Mouse (Mus musculus): ENCODE measurements at regions not wholly inside any gene's neighbourhood (a gene's known extent, or its start where the extent isn't known, plus 50 kb on each side); places are given as distances from the start of the nearest gene placed in this dataset.

DNA sequence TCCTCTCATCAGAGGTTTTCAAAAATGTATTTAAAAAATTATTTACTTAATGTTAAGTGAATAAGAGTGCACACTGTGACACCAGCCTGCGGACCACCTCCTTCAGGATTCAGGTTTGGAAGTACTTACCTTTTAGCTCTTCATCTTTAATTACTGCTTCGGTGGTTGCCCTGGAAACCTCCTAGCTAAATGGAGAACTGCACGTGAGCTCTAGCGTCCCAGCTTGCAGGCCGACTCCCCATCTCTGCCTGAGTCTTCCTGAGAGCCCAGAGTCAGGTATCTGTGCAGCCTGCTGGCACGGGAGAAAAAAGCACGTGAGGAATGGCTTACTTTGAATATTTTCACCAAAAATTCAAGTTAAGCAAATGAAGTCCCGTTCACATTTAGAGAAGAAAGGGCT is 207.5 kb upstream of the Klf14 start:
- DNase-seq, result no peak

DNA sequence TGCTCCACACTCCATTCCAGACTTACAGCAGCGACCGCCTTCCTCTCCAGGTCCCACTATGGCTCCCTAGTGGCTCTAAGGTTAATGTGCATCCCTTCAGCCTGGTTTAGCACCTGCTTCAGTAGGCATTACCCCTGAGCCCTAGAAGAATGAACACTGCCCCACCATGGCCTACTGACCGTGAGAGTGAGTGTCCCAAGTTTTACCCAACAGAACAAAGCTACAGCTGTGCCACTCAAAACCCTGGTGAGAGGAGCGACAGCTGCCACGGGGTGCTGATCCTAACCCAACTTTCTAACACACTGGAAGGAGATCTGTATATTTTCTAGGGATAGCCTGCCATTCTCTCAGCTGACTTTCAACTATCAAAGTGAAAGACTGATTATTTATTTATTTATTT is 208.9 kb upstream of the Klf14 start:
- no peak for DNase-seq

DNA sequence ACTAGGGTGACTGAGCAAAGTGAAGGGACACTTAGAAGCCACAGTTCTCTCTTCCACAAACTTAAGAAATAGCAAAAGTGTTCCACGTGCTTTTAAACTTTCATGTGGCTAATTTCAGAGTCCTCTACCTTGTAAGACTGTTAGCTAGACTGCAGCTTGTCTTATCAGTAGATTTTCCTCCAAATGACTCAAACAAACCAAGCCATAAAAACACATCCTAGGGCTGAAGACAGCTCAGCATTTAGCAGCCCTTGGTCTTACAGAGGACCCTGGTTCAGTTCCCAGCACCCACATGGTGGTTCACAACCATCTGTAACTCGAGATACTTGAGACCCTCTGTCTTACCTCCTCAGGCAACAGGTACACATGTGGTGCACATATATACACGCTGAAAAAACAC is 209.9 kb upstream of the Klf14 start:
- no peak for DNase-seq

DNA sequence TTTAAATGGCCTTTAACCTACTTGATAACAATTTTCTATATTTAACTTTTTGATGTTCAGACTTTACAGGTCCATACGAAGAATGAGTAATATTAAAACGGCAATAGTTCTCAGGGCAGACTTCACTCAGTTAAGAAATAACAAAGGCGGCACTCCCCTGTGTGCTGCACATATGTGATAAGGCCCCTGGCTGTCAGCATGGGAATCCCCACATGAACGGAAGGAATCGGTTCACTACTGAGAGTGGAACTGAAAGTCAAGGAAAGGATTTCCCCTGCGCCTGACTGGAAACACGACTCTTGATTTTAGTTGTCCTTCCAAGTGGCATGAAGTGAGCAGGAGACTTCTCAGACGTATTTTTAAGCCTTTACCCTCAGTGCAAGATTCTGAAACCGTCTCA is 210.5 kb upstream of the Klf14 start:
- DNase-seq, result no peak

DNA sequence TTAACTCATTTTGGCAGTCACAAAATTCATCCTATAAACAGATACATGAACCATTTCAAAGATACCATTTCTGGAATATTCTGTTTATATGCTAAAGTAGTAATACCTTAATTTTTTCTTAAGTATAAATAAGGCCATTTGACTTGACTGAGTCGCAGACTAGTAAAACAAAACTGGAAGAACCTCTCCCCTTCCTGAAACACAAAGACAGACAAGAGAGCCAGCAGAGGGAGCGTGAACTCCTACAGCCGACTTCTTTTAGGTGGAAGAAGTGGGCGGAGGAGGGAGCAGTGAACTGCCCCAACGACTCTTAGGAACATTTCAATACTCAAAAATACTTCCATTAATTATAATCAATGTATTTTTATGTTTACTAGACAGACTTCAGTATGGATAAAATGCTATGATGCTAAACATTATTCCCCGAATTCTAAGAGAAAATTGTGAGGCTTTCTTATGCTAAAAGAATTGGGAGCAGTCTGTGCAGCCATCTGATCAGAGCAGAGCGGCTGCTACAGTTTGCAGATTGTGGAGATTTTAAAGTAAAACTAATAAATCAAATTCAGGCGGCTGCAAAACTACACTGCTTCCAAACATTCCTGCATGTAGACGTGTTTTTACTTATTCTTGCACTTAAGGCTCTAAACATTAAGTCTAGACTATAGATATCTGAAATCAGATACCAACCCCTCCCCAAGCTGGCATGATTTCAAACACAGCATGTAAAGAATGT is 211.2 kb upstream of the Klf14 start:
- no peak for DNase-seq

DNA sequence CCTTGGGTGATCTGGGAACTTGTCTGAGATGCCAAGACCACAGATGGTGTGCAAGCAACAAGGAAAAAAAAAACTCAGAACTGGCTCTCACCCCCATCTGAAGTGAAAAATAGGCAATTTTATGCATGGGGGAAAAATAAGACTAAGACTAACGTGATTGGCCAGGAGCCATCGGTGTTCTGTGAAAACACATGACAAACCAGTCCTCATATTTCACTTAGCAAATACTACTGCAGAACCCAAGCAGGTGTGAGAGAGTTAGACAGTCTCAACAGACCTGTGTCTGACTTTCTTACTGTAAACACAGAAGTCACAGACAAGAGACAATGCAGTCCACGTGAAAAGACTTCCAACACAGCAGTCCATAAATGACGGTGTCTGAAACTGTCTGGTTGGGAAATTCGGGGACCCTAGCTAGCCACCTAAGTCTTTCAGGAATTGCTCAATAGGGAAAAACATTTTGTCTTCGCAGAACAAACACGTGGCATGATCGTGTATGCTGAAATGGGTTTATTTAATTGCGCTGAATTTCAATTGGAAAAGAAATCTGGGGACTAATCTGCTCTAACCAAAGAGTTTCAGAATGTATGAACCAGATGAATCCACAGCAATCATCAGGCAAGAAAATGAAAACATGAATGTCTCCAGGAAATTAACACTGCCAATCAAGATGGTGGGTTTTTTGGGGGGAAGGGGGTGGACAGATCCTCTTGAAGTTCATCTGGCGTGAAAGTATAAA is 213.1 kb upstream of the Klf14 start:
- DNase-seq, result no peak

DNA sequence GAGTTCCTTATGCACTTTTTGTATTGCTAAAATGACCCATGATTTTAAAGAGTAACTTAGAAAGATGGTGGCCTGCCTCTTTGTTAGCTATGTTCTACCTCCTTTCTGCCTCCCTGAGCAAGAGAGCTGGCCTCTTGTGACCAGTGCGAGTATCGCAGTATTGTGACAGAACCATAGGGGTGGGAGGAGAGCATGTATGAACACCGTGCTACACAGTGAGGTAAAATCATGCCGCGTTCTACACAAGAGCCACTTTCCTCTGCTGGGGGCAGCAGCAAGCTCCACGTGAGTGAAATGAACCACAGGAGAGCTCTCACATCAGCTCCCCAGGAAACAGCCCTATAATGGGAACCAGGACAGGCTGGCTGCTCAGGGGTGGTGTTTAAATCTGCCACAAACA is 216.9 kb upstream of the Klf14 start:
- no peak for DNase-seq

DNA sequence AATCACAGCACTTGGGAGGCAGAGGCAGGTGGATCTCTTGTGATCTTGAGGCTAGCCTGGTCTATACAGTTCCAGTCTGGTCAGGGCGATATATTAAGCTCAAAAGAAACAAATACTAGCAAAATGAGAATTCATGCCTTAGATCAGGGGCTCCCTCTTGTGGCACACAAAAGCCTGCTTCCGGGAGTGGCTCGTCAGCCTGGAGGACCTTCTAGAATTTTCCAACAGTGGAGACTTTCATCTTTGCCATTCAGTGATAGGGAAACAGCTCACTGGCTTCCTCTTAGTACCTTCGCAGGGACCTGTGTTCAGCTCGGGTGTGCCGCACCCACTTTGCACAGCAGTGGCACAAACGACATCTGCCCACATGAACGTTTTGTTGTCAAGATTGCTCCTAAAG is 217.5 kb upstream of the Klf14 start:
- DNase-seq, result no peak

DNA sequence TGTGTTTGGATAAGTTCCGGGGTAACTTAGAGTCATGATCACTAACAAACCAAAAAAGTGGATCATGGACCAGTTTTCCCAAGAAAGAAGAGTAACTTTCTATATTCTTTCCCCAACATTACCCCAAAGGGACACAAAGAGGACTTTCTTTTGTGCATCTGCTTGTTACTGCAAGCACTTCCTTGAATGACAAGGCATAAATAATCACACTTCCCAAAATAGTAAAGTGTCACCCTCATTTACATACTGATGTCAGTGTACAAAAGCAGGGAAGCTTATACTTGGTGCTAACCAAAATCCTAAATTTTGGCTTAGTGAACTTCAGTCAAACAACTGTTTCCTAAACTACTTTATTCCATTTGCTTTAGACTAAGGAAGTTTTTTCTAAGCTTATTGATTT is 218.0 kb upstream of the Klf14 start:
- no peak for DNase-seq

DNA sequence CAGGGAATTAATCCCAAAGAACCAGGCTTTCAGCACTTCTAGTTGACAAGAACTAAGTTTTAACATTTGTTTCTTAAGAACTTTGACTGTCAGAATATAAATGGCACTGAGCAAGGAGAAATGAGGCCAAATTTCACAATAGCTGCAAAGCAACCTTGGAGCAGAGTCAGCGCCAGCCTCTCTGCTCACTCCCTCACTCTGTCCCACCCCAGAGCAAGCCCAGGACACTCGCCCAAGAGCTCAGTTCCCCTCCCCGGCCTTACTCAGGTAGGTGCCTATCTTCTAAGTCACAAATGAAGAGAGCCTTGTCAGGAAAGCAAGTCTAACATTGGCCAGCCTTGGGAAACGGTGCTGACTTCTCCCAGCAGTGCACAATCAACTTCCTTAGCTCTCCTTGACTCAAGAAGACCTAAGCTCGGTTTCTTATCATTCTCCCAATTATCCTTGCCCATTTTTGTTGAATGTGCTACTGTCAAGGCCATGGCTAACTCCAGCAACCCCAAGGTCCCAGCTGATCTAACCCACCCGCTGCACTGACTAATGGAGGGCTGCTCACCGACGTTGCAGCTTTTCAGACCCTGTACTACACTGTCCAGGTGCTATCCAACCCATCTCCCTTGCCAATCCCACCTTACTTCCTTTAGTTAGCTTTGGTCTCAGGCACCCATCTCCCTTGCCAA is 219.5 kb upstream of the Klf14 start:
- no peak for DNase-seq

DNA sequence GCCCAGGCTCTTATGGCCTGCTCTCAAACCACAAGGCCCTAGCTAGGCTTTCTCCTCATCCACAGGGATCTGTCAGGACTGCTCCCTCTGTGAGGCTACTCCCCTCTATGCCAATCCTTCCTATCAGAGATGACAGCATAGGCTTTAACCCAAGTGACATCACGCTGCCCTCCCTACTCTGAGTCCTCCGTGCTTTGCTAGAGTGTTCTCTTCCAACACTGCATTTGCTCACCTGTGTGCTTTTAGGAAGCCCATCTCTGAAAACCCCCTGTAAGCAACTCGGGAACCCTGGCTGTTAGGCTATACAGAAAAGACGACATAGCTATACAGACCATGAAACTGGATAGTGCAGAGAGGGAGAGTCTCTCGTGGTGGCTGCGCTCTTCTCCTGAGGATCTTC is 216.3 kb upstream of the Mkln1 start:
- no peak for DNase-seq

DNA sequence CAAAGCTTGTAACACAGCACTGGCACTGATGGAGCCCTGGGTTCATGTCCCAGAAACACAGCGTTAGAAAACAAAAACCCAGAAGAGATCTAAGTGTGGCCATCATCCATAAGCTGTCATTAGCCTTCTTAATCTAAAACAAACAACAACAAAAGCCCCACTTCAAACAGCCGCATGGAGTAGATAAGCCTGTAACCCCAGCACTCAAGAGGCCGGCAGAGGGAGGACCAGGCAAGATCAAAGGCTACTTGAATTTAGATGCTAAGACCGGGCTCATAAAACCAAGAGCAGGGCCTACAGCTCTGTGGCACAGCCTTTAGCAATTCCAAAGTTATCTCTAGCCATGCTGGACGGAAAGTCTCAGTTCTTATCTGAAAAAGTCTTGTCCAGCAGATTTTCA is 215.4 kb upstream of the Mkln1 start:
- DNase-seq, result no peak

DNA sequence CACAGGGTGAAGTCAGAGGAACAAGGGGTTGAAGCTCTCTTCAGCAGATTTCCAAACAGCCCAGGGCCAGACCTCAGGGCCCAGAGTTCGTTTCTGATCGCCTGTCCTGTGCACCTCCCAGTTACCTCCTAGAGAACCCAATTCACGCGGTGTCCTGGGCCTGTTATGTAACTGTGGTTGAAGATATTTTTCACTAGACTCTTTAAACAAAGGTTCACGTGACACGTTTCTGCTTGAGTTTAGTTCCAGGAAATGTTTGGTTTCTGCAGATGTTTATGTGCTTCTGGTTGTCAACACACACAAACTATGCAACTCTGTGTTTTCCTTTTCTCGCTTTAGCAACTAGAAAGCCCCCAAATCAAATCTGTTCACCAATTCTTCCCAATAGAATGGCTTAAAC is 214.0 kb upstream of the Mkln1 start:
- DNase-seq, result no peak

DNA sequence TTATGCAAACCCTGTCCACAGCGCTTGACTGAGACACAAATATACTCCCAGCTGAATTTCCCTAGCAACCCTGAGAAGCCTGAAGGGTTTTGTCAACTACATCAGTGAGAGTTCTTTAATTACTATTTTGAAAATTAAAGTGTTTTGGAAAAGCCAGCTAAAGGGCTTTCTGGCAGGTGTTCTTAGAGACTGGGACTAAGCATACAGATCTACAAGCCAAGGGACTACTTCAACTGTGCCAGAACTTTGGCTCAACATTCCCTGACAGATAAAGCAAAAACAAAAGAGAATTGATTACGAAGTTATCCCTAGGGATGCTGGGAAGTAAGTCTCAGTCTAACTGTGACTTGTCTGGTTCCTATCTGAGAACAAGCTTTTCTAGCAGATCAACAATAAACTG is 213.4 kb upstream of the Mkln1 start:
- DNase-seq, result no peak

DNA sequence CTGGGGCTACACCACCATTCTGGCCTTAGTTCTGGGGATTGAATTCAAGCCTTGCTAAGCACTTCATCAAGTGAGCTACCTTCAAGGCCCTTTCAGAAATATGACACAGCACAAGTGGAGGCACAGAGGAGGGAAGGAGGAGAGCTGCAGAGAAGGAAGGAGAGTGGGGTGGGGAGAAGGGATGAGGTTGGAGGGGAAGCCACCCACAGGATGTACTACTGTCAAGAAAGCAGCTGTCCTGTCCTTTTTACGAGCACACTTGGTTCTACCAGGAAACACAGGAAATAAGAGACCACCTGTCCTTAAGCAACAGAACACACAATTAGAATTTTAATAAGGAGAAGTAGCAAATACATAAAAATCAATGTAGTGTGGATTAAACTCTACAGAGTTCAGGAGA is 210.5 kb upstream of the Mkln1 start:
- DNase-seq, result no peak

DNA sequence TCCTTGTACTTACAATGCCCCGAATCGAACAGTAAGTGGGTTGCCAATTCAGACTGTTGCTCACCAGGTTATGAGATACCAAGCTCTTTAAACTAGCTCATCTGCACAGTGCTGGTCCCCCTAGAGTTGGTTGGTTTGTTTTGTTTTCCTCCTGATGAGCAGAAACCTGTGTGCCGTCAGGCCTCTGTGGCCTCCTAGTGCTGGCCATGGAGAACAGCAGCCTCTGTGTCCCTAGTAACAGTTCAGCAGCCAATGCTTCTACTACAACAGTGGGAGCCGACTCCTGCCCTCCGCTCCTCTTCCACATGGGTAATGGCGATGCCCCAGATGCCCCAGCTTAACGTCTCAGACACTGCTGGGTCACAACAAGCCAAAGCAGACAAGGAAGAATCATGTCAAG is 209.5 kb upstream of the Mkln1 start:
- peak in 1 of 2 experiments; percentile 16 for DNase-seq

DNA sequence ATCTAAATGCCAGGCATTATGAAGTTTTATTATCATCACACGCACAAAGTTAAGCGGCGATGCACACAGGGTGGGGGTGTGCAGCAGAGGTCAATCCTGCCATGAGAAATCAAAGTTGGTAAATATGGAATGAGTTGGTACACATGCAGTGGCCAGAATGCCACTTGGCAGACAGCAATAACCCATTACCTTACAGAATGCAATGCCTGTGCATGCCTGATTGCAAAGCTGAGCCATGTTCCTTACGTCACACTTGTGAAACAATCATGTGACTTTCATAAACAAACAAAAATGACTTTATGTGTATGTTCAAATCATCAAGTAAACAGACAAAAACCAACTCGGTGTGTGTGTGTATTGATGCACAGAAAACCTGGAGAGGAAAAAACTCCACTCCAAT is 208.5 kb upstream of the Mkln1 start:
- DNase-seq, result no peak

DNA sequence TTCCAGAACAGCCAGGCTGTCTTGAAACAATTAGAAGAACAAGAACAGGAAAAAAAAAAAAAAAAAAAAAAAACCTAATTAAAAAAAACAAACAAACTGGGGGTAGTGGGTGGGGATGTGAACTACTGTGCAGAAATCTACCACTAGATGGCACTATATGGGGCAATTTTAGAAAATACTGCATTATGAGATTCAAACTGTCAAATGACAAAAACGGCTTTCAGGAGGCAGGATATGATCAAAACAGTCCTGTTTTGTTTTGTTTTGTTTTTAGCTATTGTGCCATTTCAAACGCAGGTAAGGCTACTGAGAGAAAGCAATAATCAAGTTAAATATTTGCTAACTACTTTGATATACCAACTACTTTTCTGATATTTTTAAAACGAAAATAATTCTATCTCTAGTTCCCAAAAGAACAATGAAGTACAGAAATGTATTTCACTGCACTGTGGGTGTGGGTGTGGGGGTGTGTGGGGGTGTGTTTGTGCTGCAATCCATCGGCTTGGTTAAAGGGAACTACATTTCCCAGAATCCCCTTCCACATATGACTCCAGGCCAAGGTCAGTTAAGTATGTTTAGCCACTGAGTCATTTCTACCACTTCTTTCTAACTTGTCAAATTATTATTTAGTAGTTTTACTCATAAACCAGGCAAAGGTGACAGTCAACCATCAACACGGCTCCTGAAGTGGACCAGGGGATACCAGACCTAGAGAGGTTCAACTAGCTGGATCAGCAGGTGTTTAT is 207.7 kb upstream of the Mkln1 start:
- no peak for DNase-seq

DNA sequence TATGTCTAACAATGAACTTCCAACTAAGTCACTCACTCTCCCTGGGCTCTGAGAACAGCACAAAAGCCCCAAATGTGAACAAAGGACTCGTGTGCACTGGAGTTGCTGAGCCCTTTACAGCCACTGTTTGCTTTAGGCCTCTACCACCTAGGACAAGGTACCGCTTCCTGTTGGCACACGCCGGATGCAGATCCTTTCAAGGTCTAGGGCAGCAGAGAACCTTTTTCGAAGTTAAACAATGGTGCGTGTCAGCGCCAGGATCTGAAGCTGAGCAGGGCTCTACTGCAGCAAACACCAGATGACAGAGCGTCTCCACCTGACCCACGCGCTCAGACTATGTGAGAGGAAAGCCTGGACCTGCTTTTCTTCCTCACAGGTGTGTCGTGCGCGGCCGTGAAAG is 207.0 kb upstream of the Mkln1 start:
- DNase-seq, result peak; percentile 26 to 44

DNA sequence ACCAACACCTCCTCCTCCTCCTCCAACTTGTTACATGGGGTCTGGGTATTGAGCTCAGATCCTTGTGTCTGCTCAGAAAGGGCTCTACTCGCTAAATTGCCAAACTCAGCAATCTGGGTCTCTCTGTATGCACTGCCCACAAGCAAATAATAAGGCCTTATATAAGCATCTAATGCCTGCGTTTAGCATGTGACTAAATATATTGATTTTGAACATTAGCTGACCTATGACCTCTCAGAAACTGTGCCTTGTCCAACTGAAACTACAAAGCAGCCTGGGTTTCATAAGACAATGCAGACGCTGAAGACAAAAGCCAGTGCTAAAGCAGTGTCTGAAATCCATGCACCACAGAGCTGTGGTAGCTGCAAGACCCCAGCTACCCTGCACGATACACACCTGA is 206.3 kb upstream of the Mkln1 start:
- no peak for DNase-seq

DNA sequence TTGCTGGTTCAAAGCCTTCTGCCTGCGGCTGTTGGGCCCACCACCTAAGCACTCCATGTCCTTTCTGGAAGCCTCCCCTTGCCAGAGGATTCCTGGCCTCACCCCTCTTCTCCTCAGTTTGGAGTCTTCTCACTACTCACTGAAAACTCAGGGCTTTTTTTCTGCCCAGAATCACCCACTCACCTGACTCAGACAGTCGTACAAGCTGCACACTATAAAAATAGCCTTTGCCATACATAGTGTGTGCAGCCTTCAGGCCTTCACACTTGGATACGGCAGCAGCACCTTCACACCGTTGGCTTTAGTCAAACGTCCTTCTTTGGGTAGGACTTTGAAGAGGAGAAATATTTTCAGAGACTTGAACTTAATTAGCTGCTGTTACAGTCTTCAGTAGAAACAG is 205.3 kb upstream of the Mkln1 start:
- DNase-seq, result no peak

DNA sequence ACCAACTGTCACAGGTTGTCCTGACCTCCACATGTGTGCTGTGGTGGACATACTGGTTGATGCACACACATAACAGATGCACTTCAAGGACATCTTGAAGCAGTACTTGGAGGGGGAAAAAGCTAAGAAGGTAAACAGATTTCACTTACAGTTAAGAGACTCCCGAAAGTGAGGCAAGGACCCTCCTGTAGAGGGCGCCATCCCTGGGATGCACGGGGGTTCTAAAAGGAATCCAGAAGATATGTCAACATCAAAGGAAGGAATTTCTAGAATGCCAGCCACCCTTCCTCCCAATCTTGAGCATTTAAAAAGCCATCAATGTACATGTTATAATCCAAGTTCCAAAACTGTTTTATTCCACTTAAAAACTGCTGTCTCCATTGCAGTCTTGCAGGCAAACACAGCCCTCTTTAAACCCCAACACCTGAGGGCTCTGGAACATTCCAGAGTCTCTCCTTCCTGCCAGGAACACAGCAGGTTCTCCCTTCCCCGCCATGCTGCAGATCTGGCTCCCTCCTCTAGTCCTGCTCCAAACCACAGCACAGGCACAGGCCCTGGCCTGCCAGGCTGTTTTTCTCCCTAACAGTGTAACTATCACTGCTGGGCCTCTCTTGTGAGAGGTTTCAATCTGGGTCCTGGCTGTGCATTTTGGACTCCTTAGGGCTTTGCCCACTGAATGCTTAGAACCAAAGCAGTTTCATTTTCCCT is 200.8 kb upstream of the Mkln1 start:
- no peak for DNase-seq

DNA sequence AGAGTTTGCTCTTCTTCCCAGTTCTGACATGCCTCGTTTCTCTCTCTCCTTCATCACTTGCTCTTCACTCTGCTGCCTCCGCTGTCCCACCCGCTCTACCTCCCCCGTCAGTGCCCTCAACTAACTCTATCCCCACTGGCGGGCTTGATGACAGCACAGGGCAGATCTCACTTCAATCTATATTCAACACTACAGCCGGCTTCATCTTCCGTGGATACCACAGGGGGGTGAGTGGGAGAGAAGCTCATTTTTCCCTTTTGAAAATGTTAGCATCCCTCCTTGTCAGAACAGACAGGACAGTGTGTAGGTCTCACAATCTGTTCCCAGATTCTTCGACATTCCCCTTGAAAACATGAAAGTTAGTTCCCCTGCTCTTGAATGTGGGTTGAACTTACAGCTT is 200.2 kb upstream of the Mkln1 start:
- no peak for DNase-seq

All from thymus, adult 18-20 months (tissue).